Mouse (Mus musculus) heart, adult 18-20 months (tissue): ENCODE data around the gene Kcnma1. TPM values are rescaled to one million over a fixed set of nuclear protein-coding genes. Genes with fewer than 3 reads are reported as not detected.

ENCODE experiments used
- DNase-seq, 2 experiments: peaks; one replicate each; pipeline ENCODE4 v3.0.0; 2021 to 2022; ENCODE audit warnings: mixed read lengths in 1 of 2
- total RNA-seq, 2 experiments: library from RNA; stranded (reverse); gene quantifications; 2 replicates each; pipeline ENCODE4 v1.2.3; 2021

The Kcnma1 gene
- total RNA-seq, 2 experiments from 2014 or later: 0.69 to 0.79 TPM

DNA sequence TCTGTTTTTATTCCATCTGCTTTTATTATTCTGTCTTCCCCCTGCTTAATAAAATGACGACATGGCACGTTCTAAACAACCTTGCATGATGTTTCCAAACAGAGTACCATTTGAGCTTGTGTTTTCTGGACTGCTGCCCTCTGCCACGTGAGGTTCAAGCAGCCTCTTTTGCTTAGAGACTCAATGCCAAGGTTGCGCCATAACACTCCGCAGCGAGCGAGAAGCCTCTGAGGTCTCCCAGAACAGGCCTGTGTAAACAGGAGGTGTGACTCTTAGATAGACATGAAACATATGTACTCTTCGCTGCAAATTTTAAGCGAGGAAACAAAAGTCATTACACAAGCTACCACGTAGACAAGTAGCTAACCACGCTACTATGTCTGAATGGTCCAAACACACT is 55.2 kb downstream of the Kcnma1 start:
- peak; percentile 9 to 23 for DNase-seq

DNA sequence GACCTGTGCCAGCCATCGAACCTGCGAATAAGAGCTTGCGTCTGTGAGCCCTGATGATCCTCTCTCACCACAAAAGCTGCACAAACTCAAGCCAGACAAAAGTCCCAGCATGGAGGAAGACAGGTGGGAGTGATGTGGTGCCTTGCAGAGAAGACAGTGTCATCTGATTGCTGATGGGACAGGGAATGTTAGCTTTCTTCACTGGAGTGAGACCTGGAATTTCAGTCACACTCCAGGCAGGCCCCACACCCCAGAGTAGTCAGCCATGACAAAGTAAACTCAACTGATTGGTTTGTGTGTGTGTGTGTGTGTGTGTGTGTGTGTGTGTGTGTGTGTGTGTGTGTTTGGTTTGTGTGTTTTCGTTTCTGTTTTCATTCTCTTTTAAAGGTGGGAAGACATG is 57.0 kb downstream of the Kcnma1 start:
- no peak for DNase-seq

DNA sequence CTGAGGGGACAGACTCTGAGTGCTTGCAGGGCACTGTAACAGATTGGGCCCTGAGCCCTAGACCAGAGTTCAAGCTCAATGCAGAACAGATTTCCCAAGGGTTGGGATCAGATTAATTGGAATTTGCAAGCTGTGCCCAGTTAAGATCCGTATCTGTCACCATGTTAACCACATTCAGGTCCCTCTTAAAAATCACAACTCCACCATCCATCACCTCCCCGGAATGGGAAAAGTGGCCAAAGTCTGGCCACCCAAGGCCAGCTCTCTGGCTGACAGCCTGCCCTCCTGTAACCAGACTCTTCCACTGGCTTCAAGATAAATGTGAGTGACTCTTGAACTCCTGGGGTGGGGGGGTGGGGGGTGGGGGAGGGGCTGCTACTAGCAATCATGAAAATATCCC is 70.4 kb downstream of the Kcnma1 start:
- DNase-seq: no peak

DNA sequence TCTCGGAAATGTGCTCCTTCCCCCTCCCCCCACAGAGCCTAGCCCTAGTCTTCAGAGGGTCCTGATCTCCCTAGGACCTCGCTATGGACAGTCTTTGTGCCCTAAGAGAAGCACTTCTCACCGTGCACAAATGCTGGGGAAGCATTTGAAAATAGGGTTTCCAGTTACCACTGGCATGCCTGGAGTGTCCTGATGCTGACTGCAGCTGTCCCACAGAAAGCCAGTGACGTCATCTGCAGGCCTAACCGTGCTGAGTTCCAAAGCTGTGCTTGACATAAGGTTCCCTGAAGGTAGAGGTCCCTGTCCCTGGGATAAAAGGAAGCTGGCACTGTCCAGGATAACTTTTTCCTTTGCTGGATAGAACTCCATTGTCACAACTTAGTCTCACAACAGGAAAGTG is 71.1 kb downstream of the Kcnma1 start:
- no peak for DNase-seq

DNA sequence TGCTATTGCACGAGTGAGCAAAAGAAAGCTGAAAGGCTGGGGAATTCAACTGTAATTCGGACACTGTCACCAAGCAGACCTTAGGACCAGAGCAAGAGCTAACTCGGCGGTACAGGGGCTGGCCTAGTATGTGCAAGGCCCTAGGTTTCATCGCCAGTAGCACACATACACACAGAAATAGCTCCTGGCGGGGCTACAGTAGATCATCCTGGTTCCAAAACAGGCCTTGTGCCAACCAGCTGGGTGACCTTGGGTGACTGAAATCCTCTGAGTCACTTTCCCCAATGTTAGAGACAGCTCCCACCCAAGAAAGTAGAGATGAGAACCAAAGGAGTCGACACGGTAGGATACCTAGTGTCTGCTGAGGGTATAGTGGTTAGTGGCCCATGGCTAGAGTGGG is 72.2 kb downstream of the Kcnma1 start:
- DNase-seq: peak; percentile 62 to 67

DNA sequence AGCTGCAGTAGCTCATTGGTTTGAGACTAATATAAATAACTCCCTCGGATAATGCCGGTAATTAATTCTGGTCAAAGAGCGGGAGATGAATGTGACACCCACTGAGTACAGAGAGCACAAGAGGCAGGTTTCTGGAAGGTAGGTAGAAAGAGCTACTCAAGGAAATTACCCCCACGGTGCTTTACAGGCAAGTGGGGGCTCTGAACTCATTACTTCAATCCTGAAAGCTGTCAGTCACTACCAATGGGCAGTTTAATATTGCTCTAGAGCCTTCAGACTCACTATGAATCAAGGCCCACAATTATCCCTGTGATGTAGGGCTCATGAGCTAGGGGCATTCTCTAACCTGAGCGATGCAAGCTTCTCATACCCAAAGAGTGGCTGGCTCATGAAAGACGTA is 79.3 kb downstream of the Kcnma1 start:
- no peak for DNase-seq

DNA sequence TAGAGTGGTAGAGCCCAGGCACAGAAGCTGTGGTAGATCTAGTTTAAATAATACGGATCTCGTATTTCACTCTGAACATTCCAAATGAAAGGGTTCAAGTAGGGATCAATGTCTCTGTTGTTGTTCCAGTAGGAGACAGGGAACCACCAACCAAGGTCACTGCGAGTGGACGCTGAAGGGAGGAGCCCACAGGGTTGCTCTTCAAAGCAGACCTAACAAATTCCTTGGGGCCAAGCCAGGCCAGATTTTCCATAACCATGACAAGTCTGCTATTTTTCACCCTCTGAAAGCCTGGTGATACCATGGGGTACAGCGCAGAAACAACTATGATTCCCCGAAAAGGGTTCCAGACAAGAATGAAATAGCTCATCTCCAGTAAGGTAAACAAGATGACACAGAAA is 82.6 kb downstream of the Kcnma1 start:
- no peak for DNase-seq

DNA sequence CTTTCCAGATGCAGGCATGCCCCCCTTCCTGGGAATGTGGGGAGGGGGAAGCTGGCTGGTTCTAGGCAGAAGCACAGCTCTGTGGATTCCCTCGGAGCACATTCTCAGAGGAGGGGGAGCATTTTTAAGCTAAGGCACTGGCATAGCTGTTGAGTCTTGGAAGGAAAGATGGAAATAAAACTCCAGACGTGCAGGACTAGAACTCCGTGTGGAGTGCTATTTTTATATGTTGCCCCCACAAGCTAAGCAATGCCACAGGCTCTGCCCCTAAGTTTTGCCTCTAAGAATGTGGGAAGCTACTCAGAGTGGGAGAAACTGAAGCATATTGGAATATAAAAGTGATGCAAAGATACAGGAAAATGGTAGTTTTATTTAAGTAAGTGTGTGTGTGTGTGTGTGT is 85.1 kb downstream of the Kcnma1 start:
- no peak for DNase-seq

DNA sequence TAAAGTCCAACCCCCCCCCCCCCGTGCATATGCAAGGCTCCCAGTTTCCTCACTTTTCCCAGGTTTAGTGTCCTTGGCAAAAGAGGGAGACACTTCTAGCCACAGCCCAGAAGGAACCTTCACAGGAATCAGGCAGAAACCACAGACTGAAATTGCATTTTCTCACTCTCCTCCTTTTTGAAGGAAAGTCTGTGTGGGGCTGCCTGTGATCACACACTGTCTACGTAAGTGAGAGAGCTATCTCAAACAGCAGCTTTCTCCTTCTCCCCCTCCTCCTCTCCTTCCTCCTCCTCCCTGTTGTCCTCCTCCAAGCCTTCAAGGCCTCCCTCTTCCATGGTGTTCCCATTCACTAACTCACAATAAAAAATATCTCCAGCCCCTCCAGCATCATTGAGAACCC is 90.9 kb downstream of the Kcnma1 start:
- no peak for DNase-seq

DNA sequence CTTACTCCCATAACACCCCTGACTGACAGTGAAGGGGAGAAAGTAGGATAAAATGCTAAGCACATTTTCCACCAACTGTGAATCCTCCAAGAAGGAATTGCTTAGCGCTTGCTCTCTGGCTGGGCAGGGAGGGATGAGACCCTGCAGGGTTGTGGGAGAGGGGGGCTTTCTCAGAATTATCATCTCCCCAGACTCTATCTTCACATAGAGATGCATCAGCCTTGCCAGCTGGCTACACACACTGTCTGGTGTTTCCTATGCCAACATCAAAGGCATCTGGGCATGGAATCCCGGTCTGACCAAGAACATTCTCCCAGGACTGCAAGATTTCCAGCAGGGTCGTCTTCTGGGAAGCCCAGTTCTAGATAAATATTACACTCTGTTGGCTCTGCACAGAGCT is 91.5 kb downstream of the Kcnma1 start:
- no peak for DNase-seq

DNA sequence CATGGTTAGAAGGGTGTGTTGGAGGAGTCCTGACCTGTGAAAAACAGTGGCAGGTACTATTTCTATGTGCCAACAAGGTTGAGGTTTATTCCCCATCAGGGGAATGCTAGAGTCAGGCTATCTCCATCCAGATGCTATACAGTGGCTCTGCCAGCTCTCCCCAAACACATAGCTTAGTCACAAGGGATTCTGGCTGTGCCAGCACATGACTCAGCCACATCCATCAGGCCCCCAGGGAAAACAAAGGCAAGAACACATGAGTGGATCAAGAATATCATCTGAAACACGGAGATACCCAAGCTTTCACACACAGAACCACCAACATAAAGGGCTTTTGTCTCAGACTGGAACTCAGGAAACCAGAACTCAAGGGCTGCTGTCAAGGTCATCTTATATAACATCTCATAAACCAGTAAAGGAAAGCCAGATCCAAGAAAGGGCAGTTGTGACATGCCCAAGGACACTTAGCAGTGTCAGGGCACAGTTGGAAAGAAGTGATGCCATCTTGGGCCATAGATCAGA is 103.1 kb downstream of the Kcnma1 start:
- peak in 1 of 2 experiments; percentile 1 for DNase-seq

DNA sequence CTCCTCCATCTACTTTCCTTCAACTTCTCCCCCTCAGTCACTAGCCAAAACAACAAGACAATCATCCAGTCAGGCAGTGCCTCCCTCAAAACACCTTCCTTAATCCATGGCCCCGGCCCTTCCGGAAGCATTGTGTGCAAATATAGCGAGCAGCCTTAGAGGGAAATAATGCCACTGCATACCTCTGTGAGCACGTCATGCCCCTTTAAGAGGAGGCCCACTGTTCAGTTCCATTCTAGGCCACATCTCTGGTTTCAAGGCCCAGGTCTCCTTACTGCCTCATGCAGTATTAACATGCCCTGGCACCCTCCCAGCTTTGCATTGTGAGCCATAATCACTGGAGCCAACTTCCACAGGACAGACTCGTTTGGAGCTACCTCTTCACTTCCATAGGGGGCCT is 105.7 kb downstream of the Kcnma1 start:
- DNase-seq: no peak

DNA sequence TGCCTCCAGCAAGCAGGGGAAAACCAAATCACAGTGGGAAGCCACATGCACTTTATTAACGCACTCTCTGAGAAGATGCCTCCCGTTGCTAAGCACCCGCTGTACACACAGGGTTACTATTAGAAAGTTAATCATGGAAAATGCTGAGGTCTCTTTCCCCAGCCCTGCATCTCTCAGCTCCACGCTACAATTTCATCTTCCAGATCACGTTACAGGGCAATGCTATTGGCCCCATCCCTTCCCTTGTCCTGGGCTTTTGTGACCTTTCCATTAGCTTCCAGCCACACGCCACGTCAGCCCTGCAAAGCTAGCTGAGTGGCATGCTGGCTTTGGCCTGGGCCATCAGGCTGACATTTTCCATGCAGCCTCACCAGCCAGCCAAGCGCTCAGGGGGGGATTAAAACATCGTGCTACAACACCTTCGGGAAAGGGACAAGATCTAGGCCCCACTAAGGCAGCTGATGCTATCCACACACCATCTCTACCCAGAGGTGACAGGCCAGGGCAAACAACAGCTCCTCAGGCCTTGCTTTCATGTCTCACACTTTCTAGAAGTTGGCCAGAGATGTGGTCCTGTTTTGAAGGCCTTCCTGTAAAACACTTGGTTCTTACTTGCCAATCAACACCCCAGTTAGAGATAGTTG is 111.5 kb downstream of the Kcnma1 start:
- no peak for DNase-seq

DNA sequence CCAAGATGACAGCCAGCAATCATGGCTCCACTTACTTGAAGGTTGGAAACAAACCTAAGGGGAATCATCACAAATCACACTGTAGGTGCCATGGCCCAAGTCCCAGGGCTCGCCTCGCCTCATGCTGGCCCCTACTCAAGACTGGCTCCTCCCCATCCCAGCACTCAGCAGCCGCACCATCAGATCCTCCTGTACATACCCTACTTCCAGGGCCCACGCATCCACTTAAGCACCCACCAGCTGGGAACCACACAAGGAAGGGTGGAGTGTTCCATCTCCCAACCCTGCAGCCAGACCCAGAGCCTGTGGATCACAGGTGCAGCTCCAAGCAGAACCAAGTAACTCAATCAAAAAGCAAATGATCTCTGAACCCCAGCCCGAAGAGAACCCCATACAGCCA is 114.8 kb downstream of the Kcnma1 start:
- no peak for DNase-seq

DNA sequence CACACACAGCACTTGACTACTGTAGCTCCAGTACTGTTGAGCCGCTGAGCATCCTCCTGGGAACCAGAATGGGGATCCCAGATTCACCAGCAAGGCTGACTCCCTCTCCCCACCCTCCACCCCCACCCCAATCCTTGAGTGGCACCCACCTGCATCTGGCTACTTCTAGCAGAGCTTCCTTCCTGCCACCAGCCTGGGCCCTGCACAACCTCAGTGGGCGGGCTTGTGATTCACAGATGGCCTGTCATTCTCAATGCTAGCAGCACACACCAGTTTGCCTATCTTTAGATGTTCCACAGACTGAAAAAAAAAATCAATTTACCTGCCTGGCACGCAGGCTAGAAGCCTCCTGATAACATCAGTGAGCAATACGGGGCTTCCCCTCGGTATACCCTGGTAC is 116.5 kb downstream of the Kcnma1 start:
- DNase-seq: no peak

DNA sequence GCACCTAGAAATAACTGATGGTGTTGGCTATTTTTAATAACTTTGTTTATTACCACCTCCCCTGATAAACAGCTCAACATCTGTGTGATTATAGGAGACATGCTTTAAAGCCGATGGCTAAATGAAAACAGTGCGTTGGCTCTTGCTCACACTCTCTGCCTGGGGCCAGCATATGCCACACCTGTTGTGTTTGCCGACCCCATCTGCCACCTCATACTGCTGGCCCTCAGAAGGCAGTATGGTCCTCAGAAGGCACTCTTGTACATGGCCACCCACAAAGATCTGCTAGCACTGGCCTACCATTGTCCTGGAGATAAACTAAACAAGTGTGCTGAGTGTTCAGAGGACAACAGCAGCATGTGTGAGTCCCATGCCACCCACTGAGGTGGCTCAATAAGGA is 118.3 kb downstream of the Kcnma1 start:
- DNase-seq: no peak

DNA sequence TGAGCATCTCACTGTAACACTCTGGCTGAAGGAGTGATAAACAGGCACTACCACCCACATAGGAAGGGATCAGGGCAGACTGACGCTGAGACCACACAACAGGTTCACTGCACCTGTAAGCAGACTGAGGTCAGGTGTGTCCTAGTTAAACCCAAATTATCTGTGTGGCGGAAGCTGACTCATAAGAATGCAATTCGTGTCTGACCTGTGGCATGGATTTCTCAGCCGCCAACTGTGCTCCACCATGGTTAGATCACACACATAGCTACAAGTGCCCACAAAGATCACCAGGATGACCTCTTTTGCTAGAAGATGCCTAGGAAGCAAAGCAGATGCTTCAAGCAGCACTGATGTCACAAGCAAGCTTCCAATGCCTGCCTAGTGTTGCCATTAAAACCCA is 128.2 kb downstream of the Kcnma1 start:
- no peak for DNase-seq

DNA sequence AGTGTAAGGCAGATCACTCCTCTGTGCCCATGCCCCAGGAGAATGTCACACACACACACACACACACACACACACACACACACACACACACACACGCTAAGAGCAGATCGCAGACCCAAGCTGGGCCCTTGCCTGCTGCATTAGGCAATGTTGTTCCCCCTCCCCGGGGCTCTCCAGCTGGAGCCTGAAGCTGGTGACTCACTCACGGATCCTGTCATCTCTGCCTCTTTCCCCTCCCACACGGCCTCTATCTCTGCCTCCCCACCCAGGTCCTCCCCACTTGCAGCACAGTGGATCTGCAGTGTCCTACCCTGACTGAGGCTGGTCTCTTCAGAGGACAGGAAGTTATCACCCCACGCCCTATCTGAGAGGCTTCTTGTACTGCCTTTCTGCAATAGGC is 128.8 kb downstream of the Kcnma1 start:
- DNase-seq: peak; percentile 47 to 66

DNA sequence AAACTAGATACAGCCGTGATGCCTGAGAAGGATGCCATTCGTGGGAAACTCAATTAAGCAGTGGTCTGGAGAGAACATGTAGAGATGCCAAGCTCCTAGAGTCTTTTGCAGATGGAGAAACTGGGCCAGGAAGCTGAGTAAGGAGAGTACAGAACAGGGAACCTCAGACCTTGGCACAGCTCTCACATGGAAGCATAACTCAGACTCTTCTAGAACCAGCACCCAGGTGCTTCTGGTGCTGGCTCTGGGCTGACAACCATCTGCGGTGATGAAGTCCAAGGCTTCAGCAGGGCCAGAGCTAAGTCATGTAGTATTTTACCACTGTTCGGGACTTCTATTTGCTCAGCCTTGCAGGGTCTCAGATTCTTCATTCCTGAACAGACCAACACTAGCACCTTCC is 129.2 kb downstream of the Kcnma1 start:
- no peak for DNase-seq

DNA sequence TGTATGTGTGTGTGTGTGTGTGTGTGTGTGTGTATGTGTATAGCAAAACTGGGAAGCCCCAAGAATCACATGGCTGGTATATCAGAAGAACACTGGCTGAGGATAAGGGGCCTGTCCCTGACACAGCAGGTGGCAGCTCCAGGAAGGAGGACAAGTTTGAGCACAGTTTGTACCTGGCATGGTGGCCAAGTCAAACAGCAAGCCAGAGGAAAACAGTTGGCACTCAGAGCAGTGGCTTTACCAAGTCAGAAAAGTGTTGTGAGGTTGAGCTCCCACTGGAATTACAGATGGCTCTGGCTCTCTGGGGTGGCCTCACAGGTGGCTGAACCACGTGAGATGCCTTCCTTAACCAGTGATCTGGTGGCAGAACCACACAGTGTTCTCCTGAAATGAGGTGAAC is 132.3 kb downstream of the Kcnma1 start:
- DNase-seq: peak; percentile 26 to 46

DNA sequence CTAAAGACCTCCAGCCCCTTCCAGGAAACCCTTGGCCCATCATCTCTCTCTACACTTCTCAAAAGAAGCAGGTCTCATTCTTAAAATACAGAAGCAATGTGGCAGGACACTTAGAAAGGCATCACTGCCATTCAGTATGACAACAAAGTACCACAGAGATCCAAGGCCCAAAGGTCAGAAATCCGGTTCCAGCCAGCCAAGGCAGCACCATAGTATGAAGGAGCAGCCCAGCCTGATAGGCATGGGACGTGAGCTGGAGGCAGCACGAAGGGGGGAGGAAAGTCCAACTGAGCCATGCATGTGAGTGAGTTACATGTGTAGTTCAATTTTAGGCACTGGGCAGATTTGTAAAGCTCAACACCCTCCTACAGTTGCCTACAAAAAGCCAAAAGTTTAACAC is 135.0 kb downstream of the Kcnma1 start:
- DNase-seq: no peak

DNA sequence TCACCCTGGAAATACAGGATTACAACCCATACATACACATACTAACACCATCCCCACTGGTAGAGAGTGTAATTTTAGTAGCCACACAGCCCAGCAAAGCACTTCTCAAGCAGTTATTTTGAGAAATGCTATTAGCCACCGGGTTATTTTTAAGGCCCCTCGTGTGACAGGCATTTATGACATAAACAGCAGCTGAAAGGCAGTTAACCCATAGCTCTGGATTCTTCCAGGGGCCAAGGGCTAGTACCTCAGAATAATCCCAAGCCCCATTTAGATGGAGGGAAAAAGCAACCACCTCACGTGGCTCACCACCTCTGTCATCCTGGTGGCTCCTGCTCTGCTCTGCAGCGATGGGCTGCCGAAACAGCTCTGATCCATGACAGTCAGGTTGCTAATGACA is 136.7 kb downstream of the Kcnma1 start:
- DNase-seq: no peak

DNA sequence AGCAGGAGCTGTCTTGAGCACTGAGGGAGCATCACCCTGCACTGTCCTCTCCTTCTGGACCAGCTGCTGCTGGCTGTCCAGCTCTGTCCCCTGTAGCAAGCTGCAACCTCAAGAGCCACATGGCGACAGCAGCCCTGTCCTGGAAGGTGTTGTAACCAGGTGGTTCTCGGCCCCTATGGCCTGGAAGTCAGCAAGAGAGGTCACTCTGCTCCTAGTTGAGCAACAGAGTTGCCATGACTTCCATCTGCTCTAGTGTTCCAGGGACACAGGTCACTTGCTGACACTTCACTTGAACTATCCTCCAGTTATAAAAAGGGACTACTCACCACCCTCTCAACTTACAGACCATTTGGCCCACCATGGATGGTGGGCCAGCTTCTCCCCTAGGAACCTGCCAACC is 139.7 kb downstream of the Kcnma1 start:
- no peak for DNase-seq

DNA sequence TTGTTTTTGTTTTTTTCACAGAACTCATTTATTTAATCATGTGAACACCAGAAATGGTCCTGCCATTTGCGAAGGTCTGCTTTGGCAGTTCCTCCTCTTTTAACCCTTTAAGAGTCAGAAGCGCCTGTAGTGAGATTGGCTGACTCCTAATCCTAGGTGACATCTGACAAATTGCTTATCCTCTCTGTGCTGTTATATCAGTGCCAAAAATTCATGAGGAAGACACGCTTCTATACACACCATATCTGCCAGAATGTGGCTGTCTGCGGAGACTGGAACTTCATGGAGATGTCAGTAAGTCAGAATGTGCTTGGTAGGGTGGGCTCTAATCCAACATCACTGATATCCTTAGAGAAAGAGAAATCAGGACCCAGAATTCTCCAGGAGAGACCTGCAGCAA is 157.3 kb downstream of the Kcnma1 start:
- DNase-seq: no peak

DNA sequence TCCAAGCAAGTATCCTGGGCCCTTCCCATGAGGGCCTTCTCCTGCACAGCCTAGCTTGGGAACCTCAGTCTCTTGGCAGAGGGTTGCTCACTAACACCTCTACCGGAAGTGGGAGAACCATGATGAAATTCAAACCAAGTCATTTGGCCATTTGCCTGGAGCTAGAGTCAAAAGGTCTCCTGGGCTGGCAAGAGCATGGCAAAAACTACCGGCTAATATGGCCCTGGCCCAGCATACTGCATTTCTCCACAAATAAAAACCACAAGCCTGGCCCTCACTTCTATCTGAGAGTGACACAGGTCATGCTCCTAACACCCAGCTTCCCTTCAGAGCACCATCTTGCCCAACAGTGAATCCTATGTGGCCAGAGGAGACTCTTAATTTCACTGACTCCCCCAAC is 159.3 kb downstream of the Kcnma1 start:
- peak; percentile 22 to 47 for DNase-seq
